Mouse (Mus musculus) inflammation-experienced regulatory T-cells, adult 16 weeks (primary cell): ENCODE results near the gene Fbln5. TPM values are rescaled to one million over a fixed set of nuclear protein-coding genes. Genes with fewer than 3 reads are reported as not detected.

Experiments
- polyA plus RNA-seq: library from polyadenylated mRNA; unstranded; fragments of 100-300 nt; shearing (Covaris generic); gene quantifications from one replicate; pipeline ENCODE4 v1.2.1, GENCODE M21; 2017

The Fbln5 gene
- polyA plus RNA-seq, result not detected

GRCm38 (mm10) chr12:101818608-101819370 is at the start of gene Fbln5:
Gene Fbln5 (minus strand): TSS chr12:101819055.

GRCm38 (mm10) chr12:101718054-101718754 is 100.7 kb downstream of the Fbln5 start, which contains the start of gene Tc2n:
Gene Tc2n (minus strand): TSS chr12:101718523.

Other genes starting within 250 kb of the Fbln5 start
- gene Tc2n, start 100.5 kb downstream of the Fbln5 start, polyA plus RNA-seq, result 0.11 TPM
- gene Trip11, start 94.2 kb upstream of the Fbln5 start, polyA plus RNA-seq, result 98.3 TPM
- gene Atxn3, start 139.2 kb upstream of the Fbln5 start, polyA plus RNA-seq, result 26.8 TPM
- gene Cpsf2, start 156.9 kb upstream of the Fbln5 start, polyA plus RNA-seq, result 32.4 TPM